Mouse (Mus musculus): ENCODE measurements at regions not wholly inside any gene's neighbourhood (a gene's known extent, or its start where the extent isn't known, plus 50 kb on each side); places are given as distances from the start of the nearest gene placed in this dataset.

GRCm38 (mm10) chr13:59971231-59972092 lies 148.5 kb upstream of the Tut7 start:
- 16% methylated on average over 25 of the region's 25 CpGs for WGBS
- Histone ChIP-seq H3K4me1 (ENCODE audit: control insufficient read depth, insufficient read depth, low read length) (no peaks in the 10 kb centered on the region), H3K4me3 (replicated peaks; ENCODE audit: extremely low read depth, low read depth, low read length) (no peak overlapping the region)
- DNase-seq = no peak
- TF ChIP-seq CTCF (IDR thresholded peaks at IDR 0.05; ENCODE audit: insufficient read depth, low read length) = no peak
- no peak for TF ChIP-seq POLR2A (IDR thresholded peaks at IDR 0.05; ENCODE audit: borderline replicate concordance, extremely low read depth, low read depth, low read length)

- Histone ChIP-seq H3K4me1 (ENCODE audit: control insufficient read depth, insufficient read depth, low read length) (no peaks in the 10 kb centered on the region), H3K4me3 (replicated peaks; ENCODE audit: extremely low read depth, low read depth, low read length) (no peak overlapping the region)
- 70% methylated on average over 6 of the region's 6 CpGs for WGBS
Measured at GRCm38 (mm10) chr13:59970430-59970829, 147.5 kb upstream of the Tut7 start.

GRCm38 (mm10) chr13:59969484-59969883 lies 146.5 kb upstream of the Tut7 start:
- H3K4me1 ChIP-seq (ENCODE audit: control insufficient read depth, insufficient read depth, low read length) = no peaks in the 10 kb centered on the region
- WGBS = 83% methylated on average over 3 of the region's 3 CpGs
- DNase-seq = no peak
- no peak overlapping the region for H3K4me3 ChIP-seq (replicated peaks; ENCODE audit: extremely low read depth, low read depth, low read length)
- TF ChIP-seq POLR2A (IDR thresholded peaks at IDR 0.05; ENCODE audit: borderline replicate concordance, extremely low read depth, low read depth, low read length) (no peak), CTCF (IDR thresholded peaks at IDR 0.05; ENCODE audit: insufficient read depth, low read length) (no peak)

More at GRCm38 (mm10) chr13:59970430-59970829, 147.5 kb upstream of the Tut7 start:
- no peak for DNase-seq
- TF ChIP-seq POLR2A (IDR thresholded peaks at IDR 0.05; ENCODE audit: borderline replicate concordance, extremely low read depth, low read depth, low read length) = no peak

GRCm38 (mm10) chr13:59968584-59969240 lies 145.8 kb upstream of the Tut7 start:
- no peak for DNase-seq

GRCm38 (mm10) chr13:59966535-59967255 lies 143.7 kb upstream of the Tut7 start:
- Histone ChIP-seq H3K4me1 (ENCODE audit: control insufficient read depth, insufficient read depth, low read length) (no peaks in the 10 kb centered on the region), H3K4me3 (replicated peaks; ENCODE audit: extremely low read depth, low read depth, low read length) (no peak overlapping the region)
- WGBS = 60% methylated on average over 17 of the region's 17 CpGs
- no peak for DNase-seq
- TF ChIP-seq POLR2A (IDR thresholded peaks at IDR 0.05; ENCODE audit: borderline replicate concordance, extremely low read depth, low read depth, low read length) (no peak), CTCF (IDR thresholded peaks at IDR 0.05; ENCODE audit: insufficient read depth, low read length) (no peak)

More at GRCm38 (mm10) chr13:59968584-59969240, 145.8 kb upstream of the Tut7 start:
- Histone ChIP-seq H3K4me3 (replicated peaks; ENCODE audit: extremely low read depth, low read depth, low read length) (no peak overlapping the region), H3K4me1 (ENCODE audit: control insufficient read depth, insufficient read depth, low read length) (no peaks in the 10 kb centered on the region)
- WGBS = 82% methylated on average over 19 of the region's 19 CpGs
- TF ChIP-seq CTCF (IDR thresholded peaks at IDR 0.05; ENCODE audit: insufficient read depth, low read length) (no peak), POLR2A (IDR thresholded peaks at IDR 0.05; ENCODE audit: borderline replicate concordance, extremely low read depth, low read depth, low read length) (no peak)

- no peak for DNase-seq
- 90% methylated on average over 2 of the region's 2 CpGs for WGBS
Measured at GRCm38 (mm10) chr13:59964981-59965380, 142.0 kb upstream of the Tut7 start.

GRCm38 (mm10) chr13:59962676-59963664 lies 140.0 kb upstream of the Tut7 start:
- Histone ChIP-seq H3K4me1 (ENCODE audit: control insufficient read depth, insufficient read depth, low read length) (no peaks in the 10 kb centered on the region), H3K4me3 (replicated peaks; ENCODE audit: extremely low read depth, low read depth, low read length) (no peak overlapping the region)
- WGBS = 57% methylated on average over 21 of the region's 21 CpGs
- DNase-seq = no peak
- TF ChIP-seq CTCF (IDR thresholded peaks at IDR 0.05; ENCODE audit: insufficient read depth, low read length) (no peak), POLR2A (IDR thresholded peaks at IDR 0.05; ENCODE audit: borderline replicate concordance, extremely low read depth, low read depth, low read length) (no peak)

More at GRCm38 (mm10) chr13:59964981-59965380, 142.0 kb upstream of the Tut7 start:
- no peak for TF ChIP-seq POLR2A (IDR thresholded peaks at IDR 0.05; ENCODE audit: borderline replicate concordance, extremely low read depth, low read depth, low read length)
- TF ChIP-seq CTCF (IDR thresholded peaks at IDR 0.05; ENCODE audit: insufficient read depth, low read length) = no peak
- Histone ChIP-seq H3K4me3 (replicated peaks; ENCODE audit: extremely low read depth, low read depth, low read length) (no peak overlapping the region), H3K4me1 (ENCODE audit: control insufficient read depth, insufficient read depth, low read length) (no peaks in the 10 kb centered on the region)

- Histone ChIP-seq H3K4me3 (replicated peaks; ENCODE audit: extremely low read depth, low read depth, low read length) (no peak overlapping the region), H3K4me1 (ENCODE audit: control insufficient read depth, insufficient read depth, low read length) (no peaks in the 10 kb centered on the region)
- no peak for DNase-seq
- TF ChIP-seq CTCF (IDR thresholded peaks at IDR 0.05; ENCODE audit: insufficient read depth, low read length) = no peak
- no peak for TF ChIP-seq POLR2A (IDR thresholded peaks at IDR 0.05; ENCODE audit: borderline replicate concordance, extremely low read depth, low read depth, low read length)
- WGBS = 47% methylated on average over 2 of the region's 2 CpGs
Measured at GRCm38 (mm10) chr13:59956441-59956840, 133.5 kb upstream of the Tut7 start.
